Mouse (Mus musculus): ENCODE data around the gene Camk1g.

GRCm38 (mm10) chr1:193334546-193334945 is 35.6 kb downstream of the Camk1g start:
- TF ChIP-seq CTCF (IDR thresholded peaks at IDR 0.05) (no peak), EP300 (IDR thresholded peaks at IDR 0.05; ENCODE audit: insufficient read depth, low read depth, low read length) (no peak), POLR2A (IDR thresholded peaks at IDR 0.05; ENCODE audit: insufficient read depth, low read depth, low read length) (no peak)

All from heart, adult 2 months (tissue).